Mouse (Mus musculus): Measurements from ENCODE around the gene Cdc42ep3.

Gene Cdc42ep3

DNA sequence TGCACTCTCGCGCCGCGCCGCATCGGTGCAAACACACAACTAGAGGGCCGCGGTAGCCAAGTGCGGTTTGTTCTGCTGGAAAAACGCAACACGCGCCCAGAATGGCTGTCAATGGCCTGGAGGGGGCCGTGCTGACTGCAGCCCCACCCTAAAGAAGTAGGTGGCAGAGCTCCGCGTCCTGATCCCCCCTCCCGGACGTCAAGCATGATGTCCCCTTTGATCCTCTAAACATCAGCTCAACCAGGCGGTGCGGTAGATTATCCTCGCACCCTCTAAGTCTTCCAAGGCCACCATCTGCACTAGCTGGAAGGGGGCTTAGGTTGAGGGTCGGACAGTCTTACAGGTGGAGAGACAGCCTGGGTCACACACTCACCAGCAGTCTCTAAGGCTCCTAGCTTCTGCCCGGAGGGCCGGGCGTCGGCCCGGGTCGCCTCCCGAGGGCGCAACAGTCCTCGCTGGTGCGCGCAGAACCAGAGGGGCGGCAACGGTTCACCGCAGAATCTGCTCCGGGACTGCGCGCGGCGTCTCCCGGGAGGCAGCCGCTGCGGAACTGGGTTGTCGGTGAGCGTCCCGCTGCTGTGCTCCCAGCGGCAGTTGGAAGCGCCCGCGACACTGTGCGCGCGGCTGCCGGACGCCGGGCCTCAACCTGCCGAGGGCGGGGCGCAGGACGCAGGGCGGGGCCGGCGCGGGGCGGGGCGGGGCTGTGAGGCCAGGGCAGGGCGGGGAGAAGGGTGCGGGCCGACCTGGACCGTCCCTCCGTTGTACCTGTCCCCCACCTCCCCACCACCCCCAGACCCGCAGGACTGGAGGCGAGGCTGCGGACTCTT lies at the start of gene Cdc42ep3:
Gene Cdc42ep3 (minus strand): TSS at position 648 of the 827 bp plus-strand sequence.
- DNase-seq: peak; percentile 80 to 83

DNA sequence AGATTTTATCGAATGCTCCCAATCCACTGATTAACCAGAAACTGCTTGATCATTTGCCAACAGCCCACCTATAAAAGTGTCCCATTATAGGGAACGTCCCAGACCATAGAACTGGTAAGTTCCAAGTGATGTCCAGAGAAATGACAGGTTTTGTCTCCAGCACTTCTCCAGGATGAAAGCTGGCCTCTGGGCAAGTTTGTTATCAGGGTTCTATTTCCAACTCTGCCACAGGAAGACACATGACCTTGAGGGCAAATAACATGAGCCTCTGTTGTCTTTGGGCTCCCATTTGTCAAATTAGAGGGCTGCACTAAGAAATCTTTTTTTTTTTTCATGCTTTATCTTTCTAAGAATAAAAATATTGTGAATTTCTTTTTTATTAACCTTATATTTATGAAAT lies 45.5 kb upstream of the Cdc42ep3 start:
- DNase-seq: no peak

DNA sequence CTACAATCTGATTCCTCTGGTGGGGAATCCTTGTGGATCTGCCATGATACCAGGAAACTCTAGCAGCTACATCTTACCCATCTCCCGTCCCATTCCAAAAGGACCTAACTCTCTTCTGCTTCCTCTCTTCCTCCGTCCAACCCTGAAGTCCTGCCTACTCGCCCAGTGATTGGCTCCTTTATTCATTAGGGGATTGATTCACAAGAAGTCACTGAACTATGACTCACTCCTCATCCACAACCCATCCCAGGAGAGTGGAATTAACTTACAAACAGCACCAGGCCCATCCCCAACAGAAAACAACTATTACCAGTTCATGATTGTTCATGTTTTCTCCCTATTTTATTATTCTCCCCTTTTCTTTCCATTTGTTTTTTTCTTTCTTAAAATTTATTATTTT lies 43.5 kb upstream of the Cdc42ep3 start:
- DNase-seq: no peak

DNA sequence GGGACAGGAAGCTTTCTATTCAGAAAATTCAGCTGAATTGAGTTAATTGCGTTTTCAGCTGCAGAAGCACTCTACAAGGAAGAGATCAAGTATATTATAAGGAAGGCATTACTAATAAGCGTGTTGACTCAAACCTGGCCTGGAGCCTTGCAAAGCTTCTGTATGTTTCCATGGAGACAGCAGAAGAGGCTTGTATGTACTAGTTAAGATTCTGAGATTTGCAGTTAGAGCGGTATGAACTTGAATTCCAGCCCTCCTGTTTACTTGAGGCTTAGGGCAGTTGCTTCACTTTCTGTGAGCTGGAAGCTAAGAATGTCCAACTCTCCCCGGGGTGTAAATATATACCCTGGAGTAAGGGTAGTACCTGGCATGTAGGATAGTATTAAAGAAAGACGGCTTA lies 39.9 kb upstream of the Cdc42ep3 start:
- peak; percentile 57 to 65 for DNase-seq

DNA sequence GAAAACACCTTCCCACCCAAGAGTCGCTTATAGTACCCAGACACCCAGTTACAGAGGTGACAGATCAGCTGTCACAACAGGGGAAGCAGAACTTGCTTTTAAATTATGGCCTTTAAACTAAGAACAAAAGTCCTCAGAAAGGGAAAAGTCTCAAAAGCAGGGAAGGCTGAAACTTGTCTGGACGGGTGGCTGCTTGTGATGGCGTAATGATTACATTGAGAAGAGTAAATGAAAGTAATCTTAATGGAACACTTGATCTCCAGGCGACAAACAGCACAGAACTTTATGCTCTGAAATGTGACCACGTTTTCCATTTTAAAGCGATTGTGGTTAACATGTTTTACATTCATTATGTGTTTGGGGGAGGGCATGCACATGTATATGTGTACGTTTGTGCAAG lies 39.0 kb upstream of the Cdc42ep3 start:
- peak in 1 of 2 experiments; percentile 18 for DNase-seq

DNA sequence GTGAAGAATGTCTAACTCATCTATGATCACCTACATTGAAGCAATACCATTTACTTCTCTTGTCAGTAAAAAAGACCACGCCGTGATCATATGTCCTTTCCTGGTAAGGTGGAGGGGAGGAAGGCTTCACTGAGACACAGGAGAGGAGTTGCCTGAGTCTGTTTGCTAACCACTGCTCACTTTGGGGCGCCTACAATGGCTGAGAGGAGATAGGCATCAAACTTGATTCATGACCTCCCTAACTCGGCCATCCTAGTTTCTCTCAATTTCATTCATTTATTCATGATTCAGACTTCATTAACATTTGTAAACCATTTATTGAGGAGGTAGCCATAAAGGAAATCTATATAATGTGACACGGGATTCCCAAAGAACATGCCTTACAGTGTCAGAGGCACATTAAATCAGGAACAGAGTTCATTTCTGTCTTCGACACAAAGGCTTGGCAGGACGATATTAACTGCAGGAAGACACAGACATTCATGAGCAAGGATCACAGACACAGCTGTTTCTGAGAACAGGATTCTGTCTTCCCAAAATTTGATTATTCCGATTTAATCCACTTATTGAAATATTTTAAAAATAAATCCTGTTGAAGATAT lies 32.7 kb upstream of the Cdc42ep3 start:
- DNase-seq: no peak

DNA sequence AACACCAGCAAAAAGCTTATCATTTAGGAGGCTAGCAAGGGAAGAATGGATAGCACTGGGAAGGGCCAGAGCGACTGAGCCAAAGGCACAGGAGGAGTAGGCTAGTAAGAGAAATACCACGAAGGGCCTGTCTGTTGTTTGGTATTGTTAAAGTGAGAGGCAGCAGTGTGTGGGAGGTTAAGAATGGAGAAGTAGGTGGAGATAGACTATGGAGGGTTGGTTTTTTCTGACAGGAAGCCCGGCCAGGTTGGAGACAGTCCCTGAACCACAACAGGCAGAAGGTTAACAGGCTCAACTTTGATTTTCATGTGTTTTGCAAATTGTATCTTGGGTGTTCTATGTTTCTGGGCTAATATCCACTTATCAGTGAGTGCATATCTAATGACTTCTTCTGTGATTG lies 26.6 kb upstream of the Cdc42ep3 start:
- DNase-seq: no peak

DNA sequence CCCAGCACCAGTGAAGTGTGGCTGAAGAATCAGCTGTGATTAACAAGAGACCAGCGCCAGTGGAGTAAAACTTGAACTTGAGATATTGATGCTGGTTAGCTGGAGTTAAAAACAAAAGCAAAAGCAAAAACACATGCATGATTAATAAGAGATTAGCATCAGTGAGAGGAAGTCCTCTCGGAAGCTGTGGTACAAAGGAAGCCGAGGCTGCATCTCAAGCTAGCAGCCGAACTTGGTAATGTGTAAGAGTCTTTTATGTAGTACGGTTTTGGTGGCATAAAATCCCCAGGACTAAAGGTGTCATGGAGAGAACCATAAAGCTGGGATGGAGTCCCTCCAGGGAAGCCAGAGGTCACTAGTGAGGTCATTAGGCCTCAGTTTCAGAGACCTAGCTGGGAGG lies 24.3 kb upstream of the Cdc42ep3 start:
- peak; percentile 10 to 32 for DNase-seq

DNA sequence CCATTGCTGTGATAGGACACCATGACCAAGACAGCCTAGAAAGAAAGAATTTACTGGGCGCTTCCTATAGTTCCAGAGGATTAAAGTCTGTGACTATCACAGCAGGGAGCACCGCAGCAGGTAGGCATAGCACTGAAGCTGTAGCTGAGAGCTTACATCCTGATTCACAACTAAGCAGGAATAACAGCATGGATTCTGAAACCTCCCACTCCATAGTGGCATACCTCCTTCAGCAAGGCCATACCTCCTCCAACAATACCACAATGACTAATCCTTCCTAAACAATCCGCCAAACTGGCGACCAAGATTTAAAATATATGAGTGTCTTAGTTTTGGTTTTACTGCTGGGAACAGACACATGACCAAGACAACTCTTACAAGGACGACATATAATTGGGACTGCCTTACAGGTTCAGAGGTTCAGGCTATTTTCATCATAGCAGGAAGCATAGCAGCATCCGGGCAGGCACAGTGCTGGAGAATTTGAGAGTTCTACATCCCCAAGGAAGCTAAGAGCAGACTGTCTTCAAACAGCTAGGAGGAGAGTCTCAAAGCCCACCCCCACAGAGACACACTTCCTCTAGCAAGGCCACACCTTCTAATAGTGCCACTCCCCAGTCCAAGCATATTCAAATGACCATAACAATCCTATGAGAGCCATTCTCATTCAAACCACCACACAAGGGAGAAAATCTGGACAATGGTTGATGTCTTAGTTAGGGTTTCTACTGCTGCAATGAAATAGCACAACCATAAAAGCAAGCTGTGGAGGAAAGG lies 21.7 kb upstream of the Cdc42ep3 start:
- no peak for DNase-seq

DNA sequence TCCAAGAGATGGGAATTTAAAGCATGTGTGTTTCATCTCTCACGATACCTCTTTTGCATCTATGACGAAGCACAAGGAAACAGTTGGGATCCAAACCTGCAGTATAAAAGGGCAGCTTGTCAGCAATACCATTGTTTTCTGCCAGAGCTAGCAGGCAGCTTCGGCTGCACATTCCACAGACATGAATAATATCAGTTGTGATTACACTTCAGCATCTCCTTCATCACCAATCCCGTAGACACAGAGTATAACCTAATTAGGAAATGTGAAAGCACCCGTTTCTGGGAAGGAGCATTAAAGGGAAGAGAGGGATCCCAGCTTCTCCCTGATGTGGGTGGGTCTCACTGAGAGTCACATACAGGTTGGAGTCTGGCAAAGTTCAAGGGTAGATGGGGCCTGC lies 18.1 kb upstream of the Cdc42ep3 start:
- no peak for DNase-seq

DNA sequence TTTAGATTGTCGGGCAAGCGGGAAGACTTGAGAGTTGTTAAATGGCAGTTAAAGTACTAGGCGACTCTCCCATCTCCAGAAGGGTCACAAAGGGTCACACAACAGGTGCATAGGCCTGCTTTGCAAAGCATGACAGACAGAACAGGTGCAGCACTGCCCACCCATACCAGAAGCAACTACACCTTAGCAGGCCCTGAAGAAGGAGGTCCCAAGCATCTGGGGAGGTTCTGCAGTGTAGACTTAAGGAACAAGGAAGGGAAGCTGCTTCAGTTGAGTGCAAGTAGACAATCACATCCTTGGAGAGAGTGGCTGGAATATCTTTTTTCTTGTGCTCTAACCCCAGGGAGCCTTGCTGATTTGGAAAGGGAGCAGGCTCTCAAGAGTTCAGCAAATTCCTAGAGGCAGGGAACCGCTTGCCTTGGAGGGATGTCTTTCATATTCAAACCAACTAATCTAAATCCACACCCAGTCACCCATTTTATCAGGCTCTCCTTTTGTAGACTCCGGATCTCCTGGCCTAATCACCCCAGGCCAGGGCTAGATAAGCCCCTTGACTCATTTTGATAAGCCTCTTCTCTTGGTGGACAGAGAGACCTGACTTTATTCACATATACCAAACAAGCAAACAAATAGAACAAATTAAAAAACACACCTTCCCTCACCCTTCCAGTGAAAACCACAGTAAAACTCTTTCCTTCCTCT lies 10.0 kb upstream of the Cdc42ep3 start:
- DNase-seq: no peak

DNA sequence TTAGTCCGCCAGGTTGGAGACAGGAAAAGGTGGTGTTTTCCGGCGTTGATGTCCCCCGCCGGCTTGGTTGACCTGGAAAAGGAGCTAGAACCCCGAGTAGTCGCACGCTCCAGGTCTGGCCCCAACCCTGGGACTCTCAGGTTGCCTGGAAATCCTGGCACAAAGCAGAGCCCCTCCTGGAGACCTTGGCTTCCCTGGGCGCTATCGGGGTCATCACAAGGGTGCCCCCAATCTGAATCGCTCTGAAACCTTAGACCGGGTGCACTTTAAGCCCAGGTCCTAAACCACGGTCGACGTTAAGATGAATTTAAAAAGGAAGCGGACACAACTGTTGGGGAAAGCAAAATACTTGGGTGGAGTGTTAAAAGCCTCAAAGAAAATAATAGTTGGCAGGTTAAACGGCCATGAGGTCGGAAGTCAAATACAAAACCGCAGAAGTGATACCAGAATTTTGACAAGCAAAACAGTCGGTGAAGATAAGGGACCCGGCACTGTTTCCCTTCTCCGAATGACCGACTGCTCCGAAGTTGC lies 1.2 kb upstream of the Cdc42ep3 start:
- DNase-seq: no peak

DNA sequence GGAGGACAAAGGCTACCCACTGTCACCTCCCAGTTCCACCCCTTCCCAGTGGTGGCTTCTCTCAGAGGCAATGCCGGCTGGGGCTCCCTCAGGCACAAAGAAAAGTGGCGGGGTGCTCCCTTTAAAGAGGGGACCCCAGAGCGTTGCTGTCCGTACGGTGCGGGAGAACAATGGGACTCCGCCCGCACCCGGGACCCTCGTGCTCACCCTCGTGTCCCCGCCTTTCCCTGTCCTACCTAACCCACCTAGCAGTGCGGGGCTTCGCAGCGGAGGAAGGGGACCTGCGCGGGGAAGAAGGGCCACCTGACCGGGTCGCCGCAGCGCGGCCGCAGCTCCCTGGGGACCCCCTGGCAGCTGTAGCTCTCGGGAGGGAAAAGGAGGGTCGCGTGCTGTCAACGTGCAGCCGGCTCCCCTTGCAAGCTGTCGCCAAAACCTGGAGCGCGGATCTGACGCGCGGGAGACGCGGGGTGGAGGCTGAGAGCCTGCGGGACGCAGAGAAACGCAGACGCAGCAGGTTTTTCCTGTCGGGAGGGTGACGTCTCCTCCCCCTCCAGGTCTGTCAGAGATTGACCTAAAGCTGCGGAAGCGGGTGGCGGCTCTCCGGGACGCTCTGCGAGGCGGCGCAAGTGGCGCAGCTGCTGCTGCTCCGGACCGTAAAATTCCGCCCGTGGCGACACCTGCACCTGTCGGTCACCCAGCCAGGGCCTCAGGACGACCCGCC lies 540 bp upstream of the Cdc42ep3 start:
- peak; percentile 84 to 88 for DNase-seq

DNA sequence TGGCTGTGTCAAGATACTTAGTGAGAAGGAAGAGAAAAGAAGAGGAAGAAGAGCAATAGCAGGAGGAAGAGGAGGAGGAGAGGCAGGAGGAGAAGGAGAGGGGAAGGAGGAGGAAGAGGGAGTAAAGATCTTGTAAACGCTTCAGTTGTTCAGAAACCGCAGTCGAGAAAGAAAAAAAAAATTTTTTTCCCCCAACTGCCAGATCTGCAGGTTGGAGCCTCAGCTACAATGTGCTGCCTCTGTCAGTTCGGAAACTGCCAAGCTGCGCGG lies 782 bp downstream of the Cdc42ep3 start:
- DNase-seq: no peak

DNA sequence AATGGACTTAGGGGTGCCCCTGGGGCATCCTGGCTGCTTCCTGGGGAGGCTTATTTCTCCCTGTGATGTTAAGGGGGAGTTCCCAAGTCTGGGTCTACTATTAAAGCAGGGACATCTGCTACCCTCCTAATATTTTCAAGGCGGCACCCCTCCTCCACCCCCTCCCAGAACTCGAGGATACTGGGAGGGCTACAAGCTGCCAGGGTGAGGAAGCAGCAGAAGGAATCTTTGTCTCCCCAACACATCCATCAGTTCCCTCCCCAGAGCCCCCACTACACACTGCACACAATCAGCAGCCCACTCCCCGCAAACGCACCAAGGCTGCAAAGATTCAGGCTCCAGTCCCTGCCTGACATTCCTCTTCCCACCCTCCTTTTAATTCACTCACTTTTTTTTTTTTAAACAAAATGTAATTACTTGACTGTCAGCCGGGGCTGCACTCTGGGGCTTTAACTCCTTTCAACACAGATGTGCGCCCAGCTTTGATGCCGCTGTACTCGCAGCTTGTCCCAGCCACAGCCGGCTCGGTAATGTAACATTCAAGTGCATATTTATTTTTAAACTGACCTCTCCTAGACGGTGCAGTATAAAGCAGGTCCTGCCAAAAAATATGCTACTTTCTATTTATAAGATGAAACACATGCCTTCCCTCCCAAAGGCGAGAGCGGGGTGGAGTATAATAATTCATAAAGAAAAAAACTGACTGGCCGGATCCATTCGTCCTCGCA lies 1.3 kb downstream of the Cdc42ep3 start:
- peak in 1 of 2 experiments; percentile 23 for DNase-seq

DNA sequence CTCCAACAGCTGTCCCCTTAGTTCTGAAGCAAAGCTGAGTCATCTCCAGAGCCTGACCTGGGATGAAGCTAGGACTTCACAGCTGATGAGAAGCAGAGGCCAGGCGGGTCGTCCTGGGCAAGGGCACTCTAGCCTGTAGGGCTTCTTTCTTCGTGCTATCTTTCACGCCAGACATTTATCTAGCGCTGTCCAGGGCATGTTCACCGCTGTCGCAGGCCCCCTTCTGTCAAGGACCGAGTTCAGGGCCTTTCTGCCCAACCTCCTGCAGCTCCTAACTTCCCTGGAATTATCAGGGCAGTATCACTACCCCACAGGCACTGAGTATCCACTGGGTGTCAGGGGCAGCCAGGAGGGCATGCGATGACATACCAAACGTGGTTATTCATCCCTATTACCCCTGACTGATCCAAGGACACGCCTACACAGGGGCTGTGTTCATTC lies 4.1 kb downstream of the Cdc42ep3 start:
- DNase-seq: no peak

DNA sequence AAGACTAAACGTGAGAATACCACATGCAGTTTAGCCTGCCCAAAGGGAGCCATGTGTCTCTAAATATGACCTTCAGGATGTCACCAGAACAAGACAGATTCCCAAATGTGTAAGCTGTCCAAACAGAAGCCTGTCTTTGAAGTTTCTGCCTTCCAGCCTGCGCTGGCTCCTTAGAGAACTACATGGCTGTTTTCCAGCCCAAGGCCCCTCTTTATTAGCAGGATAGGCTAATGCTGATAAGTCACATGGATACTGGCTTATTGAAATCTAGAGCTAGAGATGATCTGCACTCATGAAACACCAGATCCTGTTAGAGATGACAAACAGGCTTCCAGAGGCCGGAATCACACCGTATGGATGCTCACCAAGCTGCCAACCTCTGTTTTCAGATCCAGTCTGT lies 5.5 kb downstream of the Cdc42ep3 start:
- no peak for DNase-seq

DNA sequence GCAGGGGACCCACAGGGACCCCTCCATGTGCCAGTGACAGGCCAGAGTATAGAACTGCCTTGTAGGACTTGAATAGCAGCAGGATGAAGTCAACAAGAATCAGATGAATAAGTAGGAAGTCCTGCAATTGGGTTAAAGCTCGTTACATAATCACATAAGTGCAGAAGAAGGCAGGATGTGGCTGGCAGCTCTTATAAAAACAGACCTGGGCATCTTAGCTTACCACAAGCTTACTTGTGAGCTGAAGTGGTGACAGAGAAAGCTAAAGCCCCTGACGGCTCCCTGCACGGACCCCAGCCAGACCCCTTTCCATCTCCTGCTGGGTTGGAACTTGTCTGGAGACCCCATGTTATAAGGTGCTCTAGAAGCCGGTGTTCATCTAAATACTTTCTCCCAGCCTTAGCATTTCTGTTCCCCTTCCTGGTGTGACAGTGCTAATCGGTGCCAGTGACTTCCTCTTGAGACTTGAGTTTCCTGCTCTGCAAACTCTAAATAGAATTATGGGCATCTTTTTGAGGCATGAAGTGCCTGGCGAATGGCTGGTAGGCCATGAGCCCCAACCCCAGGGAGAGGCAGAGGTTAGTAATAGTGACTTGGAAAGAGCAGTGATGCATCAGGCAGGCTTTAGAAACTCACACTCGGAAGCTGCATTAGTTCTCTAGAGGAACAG lies 6.8 kb downstream of the Cdc42ep3 start:
- DNase-seq: peak in 1 of 2 experiments; percentile 38

DNA sequence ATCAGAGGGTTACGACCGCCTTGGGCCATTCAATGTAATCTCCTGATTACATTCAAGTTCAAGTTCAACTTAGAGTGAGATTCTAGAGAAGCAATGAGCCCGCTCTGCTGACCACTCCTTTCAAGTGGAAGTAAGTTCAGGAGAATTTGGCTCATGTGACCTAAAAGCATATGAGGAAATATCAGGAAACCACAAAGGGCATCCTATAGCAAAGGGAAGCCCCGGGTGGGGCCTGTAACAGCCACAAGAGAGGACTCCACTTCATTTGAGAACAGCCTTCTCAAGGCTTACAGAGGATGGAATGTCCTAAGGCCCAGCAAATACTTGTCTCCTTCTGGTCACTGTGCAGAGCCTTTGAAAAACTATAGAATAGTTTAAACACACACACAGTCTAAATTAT lies 7.6 kb downstream of the Cdc42ep3 start:
- DNase-seq: no peak

DNA sequence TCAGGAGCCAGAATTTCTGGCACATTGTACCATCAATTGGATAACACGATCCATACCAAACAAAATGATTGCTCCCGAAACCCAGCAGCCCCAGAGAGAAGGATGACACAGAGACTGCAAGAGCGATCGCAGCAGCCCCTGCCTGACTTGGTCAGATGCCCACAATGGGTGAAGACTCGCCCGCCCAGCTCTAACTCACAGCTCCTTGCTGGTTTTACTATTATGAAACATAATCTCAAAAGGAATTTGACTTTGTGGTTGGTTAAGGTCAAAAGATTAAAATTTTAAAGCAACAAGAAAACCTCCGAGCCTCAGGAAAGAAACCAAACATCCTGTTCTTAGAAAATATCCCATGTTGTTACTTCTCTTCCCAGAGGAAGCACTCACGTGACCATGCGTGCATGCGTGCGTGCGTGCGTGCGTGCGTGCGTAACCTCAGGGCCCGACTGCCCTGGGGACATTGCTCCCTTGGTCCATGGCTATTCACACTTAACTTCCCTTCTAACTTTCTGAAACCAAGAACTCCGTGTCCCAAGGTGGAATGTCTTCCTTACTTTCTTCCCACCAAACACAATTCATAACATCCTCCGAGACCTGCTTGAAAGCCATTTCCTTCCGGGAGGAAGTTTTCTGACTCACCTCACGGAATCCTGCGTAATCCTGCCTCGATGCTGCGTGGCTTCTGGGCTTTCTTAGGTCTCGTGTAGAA lies 9.7 kb downstream of the Cdc42ep3 start:
- DNase-seq: peak in 1 of 2 experiments; percentile 26

All from lung, adult 18-20 months (tissue).